Mouse (Mus musculus): ENCODE results near the gene Slmap.

GRCm38 (mm10) chr14:26539241-26539640, 4.5 kb upstream of the Slmap start:
- TF ChIP-seq POLR2A (IDR thresholded peaks at IDR 0.05; ENCODE audit: extremely low read depth, insufficient read depth, low read length), result no peak
- no peak for TF ChIP-seq CTCF (IDR thresholded peaks at IDR 0.05; ENCODE audit: extremely low read depth, insufficient read depth, low read length)

Measured in cortical plate, adult 2 months (tissue).